Mouse (Mus musculus) adrenal gland, postnatal 36 days (tissue): ENCODE results near the gene Acta2. TPM values are rescaled to one million over a fixed set of nuclear protein-coding genes. Genes with fewer than 3 reads are reported as not detected.
"Not testable (repeated sequence)": the region's sequence is repeated elsewhere in the genome, so short reads cannot be mapped to it uniquely, and the experiment has no call there.

Experiments
- DNase-seq, 2 experiments: peaks; one replicate each; pipeline ENCODE4 v3.0.0; 2021; ENCODE audit warnings: mixed read lengths in 1 of 2
- total RNA-seq, 2 experiments: library from RNA; stranded (reverse); gene quantifications; 2 replicates each; pipeline ENCODE4 v1.2.3; 2021

The Acta2 gene
- total RNA-seq, 2 experiments from 2014 or later: 28.2 to 55.6 TPM

- DNase-seq: no peak
Measured at GRCm38 (mm10) chr19:34220732-34221380, 34.5 kb downstream of the Acta2 start.

- no peak for DNase-seq
Measured at GRCm38 (mm10) chr19:34219260-34219968, 36.0 kb downstream of the Acta2 start.

- DNase-seq: no peak
Measured at GRCm38 (mm10) chr19:34217761-34218160, 37.6 kb downstream of the Acta2 start.

GRCm38 (mm10) chr19:34216956-34217355 is 38.4 kb downstream of the Acta2 start:
- DNase-seq: no peak

DNA sequence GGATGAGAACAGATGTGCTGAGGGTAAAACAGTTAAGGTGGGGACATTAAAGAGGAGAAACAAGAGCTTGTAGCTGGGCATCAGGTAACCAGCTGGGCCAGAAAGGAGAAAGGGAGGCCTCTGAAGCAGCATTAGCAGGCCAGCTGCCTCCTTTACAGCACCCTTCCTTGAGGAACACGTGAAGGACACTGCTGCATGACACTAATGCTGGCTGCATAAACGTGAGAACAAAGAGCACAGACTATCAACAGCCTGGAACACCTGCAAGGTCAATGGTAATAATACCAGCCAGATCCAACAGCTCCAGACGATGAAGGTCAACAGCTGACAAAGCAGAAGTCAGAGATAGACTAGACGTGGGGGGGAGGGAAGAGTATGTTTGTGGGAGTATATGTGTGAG is 41.3 kb downstream of the Acta2 start:
- peak in 1 of 2 experiments; percentile 16 for DNase-seq

GRCm38 (mm10) chr19:34213251-34213645 is 42.1 kb downstream of the Acta2 start:
- no peak for DNase-seq

DNA sequence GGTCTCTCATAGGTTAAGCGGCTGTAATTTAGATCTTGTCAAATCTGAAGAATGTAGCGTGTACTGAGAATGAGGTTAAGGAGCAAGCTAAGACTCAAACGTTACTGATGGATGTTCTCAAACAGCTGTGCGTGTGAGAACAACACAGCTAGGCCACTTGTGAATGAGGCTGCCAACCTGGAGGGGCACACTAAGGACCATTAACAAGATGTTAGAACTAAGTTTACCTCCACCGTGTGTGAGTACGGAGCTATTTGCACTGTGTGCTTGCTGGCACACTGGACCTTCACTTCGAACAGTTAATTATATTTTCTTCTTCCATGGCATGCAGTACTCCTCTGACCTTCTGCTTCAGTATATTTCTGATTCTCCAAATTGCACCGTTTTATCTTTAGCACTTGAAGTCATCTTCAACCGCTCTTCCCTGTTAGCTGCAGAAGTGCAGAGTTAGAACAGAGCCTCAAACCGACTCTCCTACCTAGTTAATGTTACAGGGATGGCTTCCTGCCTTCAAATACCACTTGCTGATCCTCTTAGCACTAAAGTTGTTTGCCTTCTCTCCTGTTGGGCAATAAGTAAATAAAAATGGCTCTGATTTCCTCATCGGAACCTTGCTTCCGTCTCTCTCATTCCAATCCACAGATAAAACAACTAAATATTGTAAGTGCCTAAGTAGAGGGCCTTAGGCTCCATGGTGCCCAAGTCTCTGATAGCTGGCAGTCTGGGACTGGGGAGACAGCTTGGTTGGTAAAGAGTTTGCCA is 42.7 kb downstream of the Acta2 start:
- no peak for DNase-seq

DNA sequence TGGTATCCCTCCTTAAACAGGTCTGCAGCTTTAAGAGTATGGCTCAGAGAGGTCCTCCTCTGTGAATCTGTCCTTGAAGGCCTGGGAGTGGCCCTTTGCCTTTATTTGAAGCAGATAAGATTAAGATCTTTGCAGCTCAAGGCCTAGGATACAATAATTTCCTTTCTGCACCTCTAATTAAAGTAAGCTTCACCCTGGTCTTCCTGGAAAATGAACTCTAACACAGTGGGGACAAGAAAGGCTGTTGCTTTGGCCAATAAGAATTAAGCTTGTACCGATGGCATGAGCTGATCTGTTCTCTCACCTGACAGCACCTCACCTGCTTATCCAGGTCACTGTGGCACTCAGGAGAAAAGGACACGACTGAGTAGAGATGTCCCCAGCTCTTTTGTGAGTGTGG is 44.5 kb downstream of the Acta2 start:
- no peak for DNase-seq

DNA sequence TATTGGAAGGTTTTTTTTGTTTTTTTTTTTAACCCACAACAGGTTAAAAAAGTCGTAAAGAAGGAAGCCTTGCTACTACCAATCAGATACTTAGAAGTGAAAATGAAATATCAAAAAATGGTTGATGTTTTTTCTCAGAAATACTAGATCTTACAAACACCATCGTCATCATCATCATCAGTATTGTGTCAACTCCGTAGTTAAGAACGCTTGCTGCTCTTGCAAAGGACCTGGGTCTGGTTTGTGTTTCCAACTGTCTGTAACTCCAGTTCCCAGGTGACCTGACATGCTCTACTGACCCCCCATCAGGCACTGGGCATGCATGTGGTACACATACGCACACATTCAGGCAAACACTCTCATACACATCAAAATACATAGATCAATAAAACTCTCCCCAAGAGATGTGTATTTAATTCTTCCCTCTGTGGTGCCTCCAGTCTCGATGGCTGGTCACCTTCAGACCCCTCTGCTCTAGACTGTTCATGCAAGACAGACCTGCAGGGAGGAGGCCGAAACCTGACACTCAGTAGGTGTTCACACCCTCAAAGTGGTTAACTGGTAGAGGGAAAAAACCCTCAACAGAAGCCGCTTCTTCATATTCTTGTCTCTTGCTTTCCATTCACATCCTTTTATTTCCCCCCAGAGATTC is 45.3 kb downstream of the Acta2 start:
- no peak for DNase-seq

DNA sequence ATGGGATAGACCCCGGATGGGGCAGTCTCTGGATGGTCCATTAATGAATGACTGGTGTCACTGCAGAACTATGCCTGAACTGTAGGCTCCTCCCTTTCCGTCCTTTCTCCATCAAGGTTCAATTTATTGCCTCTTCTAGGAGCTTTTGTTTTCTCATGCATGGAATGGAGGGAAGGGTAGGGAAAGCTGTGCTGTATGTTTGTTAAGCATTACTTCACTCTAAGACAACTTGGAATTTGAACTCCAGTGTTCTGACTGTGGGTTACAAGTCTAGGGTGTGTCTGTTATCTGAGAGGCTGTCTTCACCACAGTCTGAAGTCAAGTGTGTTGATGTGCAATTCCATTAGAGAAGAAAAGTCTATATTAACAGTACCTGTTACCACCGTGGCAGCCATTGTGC is 46.4 kb downstream of the Acta2 start:
- no peak for DNase-seq

DNA sequence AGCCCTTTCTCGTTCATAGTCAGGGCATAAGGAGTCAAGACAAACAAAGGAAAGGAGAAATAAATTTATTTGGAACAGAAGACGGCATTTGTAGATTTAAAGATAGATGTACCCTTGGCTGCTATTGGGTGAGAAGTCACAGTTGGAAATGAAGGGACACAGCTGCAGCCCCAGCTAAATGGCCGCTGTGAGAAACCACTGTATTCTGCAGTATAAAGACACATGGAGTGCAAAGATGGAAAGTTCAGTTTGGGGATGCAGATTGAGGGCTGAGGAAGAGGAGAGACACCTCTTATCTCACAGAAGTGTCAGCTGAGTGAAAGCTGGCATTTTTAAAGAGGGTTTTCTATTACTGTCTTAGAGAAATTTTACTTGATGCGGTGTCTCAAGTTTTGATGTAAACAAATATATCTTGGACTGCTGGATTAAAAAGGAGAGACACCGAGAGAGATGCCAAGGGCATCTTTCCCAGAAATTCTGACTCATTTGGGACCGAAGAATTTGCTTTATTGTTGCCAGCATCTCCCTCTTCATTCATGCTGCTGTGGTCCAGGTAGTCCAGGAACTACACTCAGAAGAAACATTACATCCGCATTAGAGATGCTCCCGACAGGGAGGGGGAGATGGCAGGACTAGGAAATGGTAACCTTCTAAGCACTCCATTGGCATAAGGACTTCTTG is 48.5 kb downstream of the Acta2 start:
- DNase-seq: no peak

- DNase-seq: not testable (repeated sequence)
Measured at GRCm38 (mm10) chr19:34206128-34206527, 49.3 kb downstream of the Acta2 start.

DNA sequence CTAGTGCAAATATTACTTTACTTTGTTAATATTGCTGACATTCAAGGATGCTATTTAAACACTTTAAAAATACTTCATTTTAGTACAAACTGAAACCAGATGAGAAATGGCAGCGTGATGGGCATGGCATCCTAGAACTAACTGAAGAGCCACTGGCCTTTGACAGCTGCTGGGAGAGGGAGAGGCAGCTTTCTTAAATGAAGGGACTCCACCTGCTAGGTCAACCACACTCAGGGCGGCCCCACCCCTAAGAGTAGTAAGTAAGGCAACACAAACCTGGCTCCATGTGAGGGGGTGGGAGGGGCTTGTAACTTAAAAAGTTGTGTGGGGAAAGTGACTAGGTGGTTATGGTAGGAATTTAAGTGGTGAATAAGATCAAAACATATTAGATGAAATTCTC is 52.7 kb downstream of the Acta2 start:
- no peak for DNase-seq

DNA sequence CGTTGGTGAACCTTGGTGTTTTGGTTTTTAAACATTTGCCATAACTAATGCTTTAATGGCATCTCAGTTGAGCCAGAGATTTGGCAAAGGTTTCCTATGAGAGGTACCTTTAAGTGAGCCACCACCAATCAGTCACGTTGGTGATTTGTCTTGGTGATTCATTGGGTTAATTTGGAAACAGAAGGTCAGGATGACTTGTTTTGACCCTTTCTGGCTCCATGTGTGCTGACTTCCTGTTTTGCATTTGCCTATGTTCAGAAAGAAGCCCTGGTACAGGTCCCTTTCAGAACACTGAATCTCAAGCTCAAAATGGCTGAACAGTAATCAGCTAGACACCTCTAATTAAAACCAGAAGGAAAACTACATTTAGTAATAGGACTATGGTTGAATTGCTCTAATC is 55.9 kb downstream of the Acta2 start:
- DNase-seq: no peak

DNA sequence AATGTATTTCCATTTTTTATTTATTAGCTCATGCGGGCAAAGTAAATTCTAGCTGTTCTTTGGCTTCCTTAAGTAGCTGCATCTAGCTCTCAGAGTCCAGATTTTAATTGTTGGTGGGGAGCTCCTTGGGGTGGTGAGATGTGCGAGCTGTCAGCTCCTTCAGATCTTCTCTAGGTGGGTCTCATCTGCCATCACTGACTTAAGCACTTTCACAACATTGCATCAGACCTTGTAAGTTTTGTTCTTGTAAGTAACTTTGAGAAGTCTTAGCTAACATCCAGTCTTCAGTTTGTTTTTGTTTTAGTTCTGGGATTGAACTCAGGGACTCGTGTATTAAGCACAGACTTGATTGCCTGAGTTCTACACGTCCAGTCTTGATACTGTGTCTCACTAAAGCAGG is 56.5 kb downstream of the Acta2 start:
- no peak for DNase-seq

- no peak for DNase-seq
Measured at GRCm38 (mm10) chr19:34198066-34198465, 57.3 kb downstream of the Acta2 start.

DNA sequence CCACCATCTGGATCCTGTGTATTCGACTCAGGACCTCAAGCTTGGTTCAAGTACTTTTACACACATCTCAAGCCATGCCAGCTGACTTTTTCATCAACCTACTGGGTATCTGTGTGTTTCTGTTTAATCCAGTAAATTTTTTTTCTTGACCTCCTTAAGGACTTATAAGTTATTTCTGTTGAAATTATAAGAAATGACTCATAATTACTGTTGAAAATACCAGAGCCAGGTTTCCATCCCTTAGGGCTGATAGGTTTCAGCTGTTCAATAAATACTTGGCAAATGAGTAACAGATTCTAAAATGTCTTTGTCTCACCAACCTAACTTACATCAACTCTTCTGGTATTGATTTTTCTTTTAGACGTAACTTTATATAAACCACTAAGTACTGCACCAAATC is 60.4 kb downstream of the Acta2 start:
- no peak for DNase-seq

DNA sequence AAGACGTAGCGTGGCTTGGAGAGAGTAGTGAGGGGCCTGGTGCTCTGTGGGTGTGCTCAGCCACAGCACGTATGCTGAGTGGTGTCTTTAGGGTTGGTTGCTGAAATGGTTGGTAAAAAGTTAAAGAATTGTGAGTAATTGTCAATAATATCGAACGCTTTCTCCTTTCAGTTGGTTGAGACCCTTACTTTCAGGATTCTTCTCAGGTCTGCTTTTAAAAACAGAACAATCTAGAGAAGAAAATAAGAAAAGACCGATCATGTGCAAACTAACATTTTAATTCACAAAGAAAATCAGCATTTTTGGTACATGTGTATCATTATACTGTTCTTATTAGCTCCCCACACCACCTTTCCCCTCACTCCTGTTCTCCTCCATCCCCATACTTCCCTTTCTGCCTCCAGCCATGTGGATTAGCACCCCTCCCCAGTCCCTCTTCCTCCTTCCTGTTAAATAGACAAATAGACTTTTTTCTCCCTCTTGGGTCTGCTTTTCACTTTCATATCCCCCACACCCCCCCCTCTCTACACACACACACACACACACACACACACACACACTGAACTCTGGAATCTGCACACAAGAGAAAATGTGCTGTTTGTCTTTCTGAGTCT is 61.2 kb downstream of the Acta2 start:
- no peak for DNase-seq

DNA sequence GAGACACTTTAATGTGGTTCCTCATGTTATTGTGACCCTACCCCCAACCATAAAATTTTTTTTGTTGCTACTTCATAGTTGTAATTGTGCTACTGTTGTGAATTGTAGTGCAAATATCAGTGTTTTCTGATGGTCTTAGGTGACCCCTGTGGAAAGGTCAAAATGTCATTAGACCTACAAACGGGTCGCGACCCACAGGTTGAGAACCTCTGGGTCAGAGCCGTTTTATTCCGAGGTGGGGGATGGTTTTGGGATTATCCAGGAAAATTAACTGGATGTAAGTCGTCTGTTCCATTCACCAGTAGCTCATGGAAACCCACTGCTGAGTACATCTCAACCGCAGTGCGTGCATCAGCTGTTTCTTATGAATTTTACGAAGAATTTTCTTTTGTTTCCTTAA is 61.7 kb downstream of the Acta2 start:
- DNase-seq: no peak

- DNase-seq: peak; percentile 44 to 65
Measured at GRCm38 (mm10) chr19:34193149-34193548, 62.2 kb downstream of the Acta2 start.
